Mouse (Mus musculus) cerebellum, postnatal 4 days (tissue): ENCODE measurements around the gene Rasgrf2.
A peak's percentile ranks its signal among the peaks of the same experiment; 100 is the strongest.

Source experiments
- DNase-seq, 2 experiments: peaks; one replicate each; pipeline ENCODE4 v3.0.0; 2022; ENCODE audit warnings: low spot score in 2 of 2, mixed read lengths in 1 of 2

Rasgrf2 gene

DNA sequence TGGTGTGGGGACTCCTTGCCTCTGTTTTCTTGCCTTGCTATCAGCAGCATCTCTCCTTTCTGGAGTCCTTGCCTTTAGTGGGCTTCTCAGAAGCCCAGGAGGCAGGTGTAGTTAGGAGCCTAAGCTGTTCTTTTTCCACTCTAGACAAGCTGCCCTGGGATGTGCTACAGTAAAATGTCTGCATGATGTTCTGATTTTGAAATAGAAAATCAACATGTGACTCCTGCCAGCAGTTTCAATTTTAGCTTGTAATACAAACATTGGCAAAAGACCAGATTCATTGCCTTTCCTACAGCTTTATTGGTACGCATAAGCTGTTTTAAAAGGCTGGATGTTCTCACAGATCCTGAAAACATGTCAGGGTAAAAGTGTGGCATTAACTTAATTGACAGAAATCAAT lies 176.3 kb downstream of the Rasgrf2 start:
- DNase-seq: no peak

DNA sequence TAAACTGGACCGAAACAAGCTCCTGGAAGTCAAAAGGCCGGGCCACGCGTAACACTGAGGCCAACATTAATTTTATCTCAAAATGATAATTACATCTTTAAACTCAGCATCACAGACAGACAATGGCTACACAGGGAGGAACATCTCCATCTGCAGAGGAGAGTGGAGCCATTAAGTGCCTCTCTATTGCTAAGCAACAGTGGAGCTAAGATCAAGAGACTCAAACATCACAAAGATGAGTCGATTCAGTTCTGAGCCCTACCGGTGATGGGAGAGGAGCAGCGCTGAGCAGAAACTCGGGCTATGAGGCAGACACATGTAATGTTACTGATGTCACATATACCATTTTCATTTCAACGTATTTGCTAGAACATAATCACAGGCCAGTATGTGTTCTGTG lies 191.3 kb downstream of the Rasgrf2 start:
- no peak for DNase-seq

DNA sequence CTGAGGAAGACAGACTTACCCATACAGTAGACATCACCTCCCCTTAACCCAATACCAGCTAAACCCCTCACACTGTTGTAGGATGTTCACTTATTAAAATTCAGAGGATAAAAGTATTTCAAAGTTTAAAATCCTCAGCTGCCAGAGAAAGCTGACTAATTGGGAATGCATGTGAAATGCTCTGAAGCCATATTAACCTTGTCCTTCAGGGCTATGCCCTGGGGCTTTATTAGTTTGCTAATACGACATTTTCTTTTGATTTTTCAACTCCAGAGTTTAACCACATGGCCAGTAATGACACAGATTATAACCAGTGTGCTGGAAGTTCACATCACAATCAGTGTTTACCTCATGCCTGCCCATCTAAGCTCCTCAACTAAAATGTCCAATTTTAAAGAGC lies 192.6 kb downstream of the Rasgrf2 start:
- DNase-seq: no peak

DNA sequence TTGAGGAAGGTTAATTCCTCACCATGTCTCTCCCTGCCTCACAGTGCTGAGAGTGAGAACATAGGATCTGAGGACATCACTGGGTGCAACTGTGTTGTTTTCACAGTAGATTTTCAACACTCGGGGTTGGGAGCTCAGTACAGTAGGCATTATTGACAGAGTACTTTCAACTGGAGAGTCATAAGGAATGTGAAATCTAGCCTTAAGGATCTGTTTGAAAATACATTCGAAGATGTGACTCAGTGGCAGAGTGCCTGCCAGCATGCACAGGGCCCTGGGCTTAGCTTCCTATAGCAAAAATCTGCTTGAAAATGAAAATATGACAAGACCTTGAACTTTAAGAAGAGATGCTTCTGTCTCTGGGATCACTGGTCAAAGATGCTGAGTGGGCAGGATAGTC lies 194.2 kb downstream of the Rasgrf2 start:
- DNase-seq: no peak

DNA sequence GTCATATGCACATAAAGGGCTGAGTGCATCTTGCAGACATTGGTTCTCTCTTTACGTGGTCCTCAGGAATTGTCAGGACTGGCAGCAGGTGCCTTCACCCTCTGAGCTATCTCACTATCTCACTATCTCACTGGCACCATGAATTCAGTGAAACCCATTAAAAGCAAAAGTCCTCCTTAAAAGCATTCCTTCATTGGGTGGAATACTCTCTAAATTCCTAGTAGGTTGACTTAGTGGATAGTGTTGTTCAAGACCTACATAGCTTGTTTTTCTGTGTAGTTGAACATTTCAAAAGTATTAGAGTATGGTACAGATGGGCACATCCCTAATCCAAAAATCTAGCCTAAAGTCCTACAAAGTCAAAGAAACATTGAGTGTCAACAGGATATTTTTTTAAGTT lies 199.3 kb downstream of the Rasgrf2 start:
- DNase-seq: no peak

DNA sequence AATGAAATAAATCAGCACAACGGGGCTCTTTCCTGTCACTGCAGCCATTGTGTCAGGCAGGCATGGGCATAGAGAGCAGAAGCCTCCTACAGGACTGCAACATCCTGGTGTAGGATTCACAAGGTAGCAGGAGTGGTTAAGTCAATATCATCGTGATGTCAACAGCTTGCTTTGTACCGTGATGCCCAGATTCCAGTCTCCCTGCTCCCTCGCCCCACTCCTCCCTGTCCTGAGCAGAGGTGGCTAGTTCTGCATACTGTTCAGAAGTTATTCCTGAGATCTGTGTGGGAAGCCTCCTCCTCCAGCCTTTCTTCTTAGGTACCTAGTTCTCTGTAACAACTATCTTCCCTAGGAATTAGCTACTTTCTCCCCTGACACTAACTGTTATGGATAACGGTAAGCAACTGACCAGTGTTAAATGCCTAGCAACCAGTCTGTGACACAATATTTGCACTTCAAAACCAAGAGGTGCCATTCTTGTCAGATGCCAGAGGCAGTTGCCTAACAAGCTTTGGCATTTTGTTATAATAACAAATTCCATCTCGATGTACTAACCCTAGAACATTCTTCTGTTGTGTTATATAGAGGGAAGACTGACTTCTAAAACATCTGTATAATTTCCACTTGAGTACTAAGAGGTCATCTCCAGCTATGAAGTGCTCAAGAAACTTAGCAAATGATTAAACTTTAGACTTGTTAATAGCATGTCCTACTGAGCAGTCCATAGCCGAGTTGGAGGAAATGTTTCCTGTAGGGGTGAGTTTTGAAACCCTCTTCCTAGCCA lies 201.3 kb downstream of the Rasgrf2 start:
- DNase-seq: no peak

DNA sequence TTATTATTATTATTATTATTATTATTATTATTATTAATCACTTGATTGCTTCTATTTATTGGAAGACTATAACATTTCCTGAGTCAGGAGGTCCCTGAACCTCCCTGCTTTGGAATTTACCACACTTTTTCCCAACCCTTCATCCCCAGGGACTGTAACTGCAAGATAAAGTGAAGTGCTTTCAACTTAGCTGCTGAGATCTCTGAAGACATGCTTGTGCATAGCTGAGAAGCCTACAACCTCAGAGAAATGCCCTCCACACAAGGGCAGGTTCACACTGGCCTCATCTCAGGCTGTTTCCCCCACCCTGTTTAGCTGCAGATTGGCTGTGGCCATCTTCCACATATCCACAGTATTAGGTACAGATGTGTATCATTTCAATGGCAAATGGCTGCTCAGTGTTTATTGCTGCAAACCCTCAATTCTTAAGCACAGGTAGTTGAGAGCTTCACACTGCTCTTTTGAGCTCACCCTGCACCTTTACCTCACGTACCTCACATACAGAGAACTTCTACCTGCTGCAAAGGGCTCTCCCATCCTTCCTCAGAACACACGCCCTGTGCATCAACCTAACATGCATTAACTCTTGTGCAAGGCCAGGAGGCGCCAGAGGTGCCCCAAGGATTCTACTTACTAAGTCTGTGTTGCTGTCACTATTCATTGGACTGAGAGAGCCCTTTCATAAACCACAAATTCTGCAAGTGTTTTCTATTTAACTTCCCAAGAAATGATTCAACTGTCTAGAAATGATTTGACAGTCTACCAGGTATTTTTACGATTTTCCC lies 202.7 kb downstream of the Rasgrf2 start:
- DNase-seq: no peak

DNA sequence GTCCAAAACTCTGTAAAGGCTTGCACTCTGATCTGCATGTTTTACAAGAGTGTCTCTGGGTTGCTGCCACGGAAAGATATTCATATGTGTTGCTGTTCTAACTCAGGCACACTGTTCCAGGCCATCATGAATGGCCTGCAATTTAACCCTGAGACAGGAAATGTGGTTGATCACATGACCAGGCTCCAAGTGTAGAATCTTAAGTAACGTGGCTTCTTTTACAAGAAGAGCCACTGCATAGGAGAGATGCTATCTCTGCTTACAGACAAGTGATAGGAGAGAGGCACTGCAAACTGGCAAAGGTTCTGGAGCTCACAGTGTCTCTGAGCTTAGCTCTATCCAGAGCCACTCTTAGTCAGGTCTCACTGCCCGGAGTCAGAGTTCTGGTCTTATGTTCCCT lies 210.4 kb downstream of the Rasgrf2 start:
- DNase-seq: no peak

DNA sequence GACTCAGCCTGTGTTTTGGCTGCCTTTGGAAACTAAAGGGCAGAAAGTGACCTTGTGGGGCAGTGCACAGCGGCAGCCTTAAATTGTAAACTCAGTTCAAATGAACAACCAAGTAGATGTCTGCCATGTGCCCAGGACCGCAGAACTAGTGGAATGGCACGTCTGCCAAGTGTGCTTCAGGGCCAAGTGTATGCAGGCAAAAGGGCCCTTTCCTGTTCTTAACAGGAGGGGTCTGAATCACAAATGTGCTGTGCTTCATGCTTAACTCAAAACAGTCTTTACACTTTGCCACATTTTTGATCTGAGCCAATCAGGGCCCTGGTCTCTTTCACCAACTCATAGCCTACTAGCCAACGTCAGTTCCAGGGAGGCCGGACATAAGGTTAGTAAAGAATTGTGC lies 212.7 kb downstream of the Rasgrf2 start:
- no peak for DNase-seq

DNA sequence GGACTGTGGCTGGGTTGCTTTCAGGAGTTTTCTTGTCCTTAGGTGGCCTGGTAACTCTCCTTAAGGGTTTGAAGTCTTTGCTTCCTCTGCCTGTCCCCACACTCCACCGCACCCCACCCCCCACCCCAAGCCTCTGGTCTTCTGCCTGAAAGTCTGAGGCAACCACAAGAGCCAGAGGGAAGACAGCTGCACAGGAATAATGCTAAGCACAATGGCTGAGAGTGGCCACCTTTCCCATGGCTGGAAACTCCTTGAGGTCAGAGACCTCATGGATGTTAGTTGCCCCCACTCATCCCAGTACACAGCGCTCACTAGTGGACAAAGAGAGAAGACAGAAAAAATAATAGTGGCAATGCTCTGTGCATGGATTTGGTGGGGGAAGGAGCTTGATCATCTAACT lies 213.6 kb downstream of the Rasgrf2 start:
- no peak for DNase-seq

DNA sequence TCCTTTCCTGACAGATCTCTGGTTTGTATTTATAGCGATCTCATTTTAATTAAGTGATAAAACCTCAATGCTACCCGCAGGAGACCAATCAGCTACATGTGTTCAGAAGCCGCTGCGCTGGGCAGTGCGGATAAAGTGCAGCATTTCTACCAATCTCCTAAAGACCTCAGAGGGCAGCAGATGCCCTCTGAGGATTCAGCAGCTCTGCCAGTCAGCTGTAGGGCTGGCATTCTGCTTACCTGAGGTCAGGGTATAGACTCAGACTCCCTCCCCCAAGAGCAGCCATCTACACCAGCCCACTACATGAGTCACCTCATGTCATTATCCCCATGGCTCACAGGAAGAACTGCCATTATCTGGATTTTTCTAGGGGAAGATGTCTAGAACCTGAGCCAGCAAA lies 215.1 kb downstream of the Rasgrf2 start:
- DNase-seq: no peak

DNA sequence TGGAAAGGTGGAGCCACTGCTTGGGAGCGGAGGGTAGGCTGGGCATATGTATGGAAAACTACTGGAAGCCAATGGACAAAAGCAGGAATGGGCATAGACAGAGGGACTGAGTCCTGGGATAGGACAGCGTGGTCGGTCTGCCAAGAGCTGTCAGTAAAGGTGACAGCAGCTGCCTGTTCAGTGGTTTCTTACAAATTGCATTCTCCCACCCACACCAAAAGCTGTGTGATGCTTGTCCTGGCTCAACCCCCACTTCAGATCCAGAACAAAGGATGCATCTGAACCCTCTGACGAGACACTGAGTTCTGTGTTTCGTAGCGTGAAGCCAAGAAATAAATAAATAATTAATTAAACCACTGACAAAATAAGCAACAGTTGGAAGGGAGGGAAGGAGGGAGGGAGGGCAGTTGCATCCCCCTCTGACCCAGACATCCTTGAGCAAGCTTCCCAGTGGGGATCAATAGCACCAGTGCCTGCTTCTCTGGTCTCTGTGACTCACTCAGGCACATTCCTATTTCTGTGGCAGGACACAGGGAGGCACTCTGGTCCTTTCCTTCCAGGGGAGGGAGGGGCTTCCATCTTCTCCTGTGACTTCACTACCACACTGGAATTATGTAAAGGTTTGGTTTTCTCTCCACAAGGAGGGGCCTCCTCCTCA lies 215.7 kb downstream of the Rasgrf2 start:
- DNase-seq: peak in 1 of 2 experiments; percentile 6

DNA sequence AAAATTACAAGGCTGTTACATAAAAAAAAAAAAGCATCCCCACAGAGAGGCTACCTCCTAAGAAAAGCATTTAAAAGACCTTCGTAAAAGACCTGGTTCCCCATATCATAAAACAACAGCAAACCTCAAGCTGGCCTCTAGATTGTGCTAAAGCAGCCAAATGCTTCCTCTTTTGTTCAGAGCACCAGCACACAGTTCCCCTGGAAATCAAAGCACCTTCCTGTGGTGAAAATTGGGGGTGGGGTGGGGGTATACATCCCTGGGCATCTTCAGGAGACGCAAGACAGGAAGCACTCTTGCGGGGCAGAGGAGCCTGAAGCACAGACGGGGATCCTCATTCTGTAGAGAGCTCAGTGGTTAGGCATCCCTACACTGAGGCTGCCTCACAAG lies 216.3 kb downstream of the Rasgrf2 start:
- no peak for DNase-seq

DNA sequence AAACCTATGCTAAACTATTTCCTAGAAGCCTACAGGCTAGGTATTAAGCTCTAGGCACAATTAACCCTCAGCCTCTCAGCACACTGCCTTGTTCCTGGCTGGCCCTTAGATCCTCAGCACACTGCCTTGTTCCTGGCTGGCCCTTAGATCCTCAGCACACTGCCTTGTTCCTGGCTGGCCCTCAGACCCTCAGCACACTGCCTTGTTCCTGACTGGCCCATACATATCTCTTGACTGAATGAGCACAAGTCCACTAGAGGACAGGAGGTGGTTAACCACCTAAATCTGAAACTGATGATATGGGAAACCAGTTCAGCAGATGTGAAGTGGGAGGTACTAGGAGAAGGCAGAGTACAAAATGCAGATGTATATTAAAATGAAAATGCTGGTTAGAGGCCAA lies 219.8 kb downstream of the Rasgrf2 start:
- no peak for DNase-seq

DNA sequence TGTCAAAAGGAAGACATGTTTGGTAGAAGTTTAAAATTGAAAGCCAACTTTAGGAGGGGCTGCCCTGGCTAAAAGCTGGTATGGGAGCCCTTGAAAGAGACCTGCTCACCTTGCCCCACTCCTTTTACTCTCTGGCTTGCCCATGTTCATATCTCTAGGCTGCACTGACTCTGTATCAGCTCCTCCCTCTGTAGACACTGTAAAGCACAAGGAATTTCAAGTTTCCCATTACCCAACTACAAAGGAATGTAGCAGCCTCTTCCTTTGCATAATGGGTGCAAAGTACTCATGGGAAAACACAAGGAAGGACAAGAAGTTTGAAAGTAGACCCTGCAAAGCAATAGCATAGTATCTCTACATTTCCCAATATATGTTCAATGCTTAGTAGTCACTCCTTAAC lies 220.2 kb downstream of the Rasgrf2 start:
- no peak for DNase-seq

DNA sequence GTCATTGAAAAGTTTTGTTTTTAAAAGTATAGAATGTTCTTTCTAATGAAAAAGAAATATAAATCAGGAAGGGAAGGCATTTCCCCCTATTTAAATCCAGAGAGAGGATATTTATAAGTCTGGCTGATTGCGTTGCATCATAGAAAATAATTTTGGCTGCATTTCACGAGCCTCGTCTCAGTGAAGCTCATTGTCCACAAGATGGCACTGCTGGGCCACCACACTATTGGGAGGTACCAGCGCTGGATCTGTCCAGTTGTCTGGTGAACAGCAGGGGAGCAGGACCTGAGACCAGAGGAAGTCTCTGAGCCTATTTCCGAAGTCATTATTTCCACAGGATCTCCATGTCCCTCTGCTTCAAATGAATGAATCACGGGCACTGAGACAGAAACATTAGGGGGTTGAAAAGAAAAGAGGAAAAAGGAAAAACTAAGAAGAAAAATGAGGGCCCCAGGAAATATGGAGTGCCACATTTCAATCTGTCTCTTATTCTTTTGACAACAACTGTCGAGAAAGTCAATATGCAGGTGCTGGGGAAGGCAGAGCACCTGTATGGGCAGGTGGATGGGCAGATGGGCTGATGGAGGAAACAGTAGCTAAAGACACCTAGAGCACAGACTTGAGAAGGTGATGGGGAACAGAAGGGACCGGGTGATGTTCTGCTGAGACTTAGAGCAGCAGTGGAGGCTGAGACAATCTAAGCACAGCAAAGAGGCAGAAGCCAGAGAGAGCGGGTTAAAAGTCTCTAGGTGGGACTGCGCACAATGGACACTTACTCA lies 223.1 kb downstream of the Rasgrf2 start:
- DNase-seq: peak; percentile 59 to 70

DNA sequence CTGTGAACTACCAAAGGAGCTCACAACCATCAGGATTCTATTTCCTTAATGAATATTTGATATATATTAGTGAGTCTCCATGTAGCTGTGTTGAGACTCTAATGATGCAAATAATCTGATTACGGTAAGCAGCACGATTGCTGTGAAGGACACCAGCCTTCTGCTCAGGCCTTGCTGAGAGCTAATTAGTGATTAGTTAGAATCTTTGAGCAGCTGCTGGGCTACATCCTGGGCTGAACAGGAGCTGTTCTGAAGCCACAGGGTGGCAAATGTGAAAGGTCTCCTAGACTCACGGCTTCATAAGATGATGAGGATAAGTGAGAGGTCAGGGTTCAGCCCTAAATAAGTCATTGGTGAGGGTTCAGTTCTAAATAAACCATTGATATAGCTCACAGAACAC lies 225.1 kb downstream of the Rasgrf2 start:
- no peak for DNase-seq

DNA sequence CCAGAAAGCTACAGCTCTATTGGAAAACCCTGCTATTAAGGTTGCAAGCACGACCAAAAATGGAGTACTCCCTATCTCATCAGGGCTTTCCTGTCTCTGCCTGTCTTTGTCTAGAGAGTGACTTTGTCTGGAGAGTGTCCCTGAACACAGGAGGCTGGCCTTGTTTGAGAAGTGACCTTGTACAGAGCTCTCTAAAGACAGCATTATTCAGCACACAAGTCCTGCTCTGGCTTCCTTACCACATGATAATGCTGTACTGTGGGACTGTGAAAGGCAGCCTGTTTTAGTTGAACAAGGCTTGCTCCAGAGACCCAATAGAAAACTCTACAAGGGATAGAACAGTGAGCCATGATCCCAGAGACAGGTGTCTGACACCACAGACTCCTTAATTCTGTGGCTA lies 235.0 kb downstream of the Rasgrf2 start:
- no peak for DNase-seq

DNA sequence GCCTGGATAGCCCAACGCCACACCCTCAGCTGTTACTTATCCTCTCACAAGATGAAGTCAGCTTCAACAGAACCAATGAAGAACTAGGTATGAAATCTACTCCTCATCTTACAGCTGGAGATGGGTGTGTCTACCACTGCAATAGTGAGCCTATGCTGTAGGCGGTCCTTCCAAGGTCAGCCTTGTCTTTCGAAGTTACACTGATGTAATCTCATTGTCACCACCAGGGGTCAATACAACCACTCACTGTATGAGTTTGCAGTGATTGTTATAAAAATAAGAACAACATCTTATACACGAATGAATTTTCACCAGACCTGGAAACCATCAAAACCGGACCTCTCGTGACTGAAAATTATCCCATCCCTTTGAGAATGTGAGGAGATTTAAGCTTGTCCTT lies 238.3 kb downstream of the Rasgrf2 start:
- no peak for DNase-seq

DNA sequence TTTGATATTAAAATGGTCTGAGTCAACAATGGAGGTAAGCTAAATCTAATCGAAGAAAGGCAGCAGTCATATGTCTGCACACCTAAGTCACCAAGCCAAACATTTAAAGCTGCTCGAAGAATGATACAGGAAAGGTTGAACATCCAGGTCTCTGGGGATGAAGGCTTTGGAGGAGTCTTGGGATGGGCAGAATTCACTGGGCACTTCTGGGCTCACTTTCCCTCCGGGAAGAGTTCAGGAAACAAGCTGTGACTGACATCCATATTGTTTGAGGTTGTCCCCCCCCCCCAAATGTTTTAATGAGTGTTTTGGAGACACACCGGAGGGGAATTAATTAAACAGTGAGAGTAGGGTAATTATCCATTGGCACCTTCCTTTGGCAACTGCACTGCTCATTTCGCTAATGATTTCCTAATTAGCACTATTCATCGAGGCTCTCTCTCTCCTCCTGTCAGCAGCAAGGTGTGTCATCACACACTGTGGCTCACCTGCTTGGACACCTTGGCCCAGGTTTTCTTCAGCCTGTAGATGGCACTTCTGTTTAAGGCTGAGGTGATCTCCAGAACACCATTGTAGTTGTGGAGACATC lies 241.3 kb downstream of the Rasgrf2 start:
- no peak for DNase-seq

DNA sequence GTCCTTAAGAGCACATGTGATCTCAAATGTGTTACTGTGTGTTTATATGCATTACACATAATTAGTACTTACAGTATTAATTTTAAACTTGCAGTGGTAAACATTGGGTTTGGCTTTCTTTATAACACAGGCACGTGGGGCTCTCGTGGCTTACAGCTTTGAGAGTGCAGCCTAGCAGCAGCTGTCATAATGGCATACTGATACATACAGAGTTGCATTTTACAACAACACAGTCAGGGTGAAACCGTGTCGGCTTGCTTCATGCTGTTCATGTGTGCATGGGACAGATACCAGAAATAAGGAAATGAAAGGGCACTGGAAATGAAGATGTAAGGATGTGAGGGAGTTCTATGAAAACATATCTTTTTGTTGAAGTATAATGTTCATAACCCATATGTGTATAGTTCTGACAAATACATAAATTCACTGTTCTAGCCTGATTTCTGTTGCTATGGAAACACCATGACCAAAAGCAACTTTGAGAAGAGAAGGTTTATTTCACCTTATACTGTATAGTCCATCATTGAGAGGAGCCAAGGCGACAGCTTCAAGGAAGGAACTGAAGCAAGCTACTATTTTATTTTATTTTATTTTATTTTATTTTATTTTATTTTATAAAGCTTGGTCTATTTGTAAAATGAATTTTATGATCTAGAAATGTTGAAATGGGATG lies 246.6 kb downstream of the Rasgrf2 start:
- no peak for DNase-seq
